Mouse (Mus musculus) R1 (cell line): ENCODE data around the gene Tex45.
A peak's percentile ranks its signal among the peaks of the same experiment; 100 is the strongest.

Experiments
- DNase-seq: peaks from one replicate; pipeline ENCODE4 v3.0.0-alpha.2; 2018; ENCODE audit warnings: low read depth, low spot score

Tex45 gene

GRCm38 (mm10) chr8:3485192-3485591 lies 14.5 kb downstream of the Tex45 start:
- peak; percentile 76 for DNase-seq

GRCm38 (mm10) chr8:3492901-3493844 lies 22.5 kb downstream of the Tex45 start, which contains the start of gene Zfp358:
Zfp358 (plus strand) TSS chr8:3493138.
- DNase-seq = peak; percentile 51

- no peak for DNase-seq
Measured at GRCm38 (mm10) chr8:3493845-3494208, 23.2 kb downstream of the Tex45 start.

- peak; percentile 38 for DNase-seq
Measured at GRCm38 (mm10) chr8:3495578-3496427, 25.1 kb downstream of the Tex45 start.

GRCm38 (mm10) chr8:3496428-3496748 lies 25.7 kb downstream of the Tex45 start:
- DNase-seq = peak; percentile 74

GRCm38 (mm10) chr8:3498583-3498982 lies 27.9 kb downstream of the Tex45 start:
- DNase-seq = no peak

- DNase-seq = no peak
Measured at GRCm38 (mm10) chr8:3499751-3500150, 29.1 kb downstream of the Tex45 start.

- peak; percentile 97 for DNase-seq
Measured at GRCm38 (mm10) chr8:3500235-3501090, 29.8 kb downstream of the Tex45 start, which contains the start of gene Mcoln1. Mcoln1 (plus strand) TSS chr8:3500457.

GRCm38 (mm10) chr8:3502217-3502616 lies 31.6 kb downstream of the Tex45 start:
- no peak for DNase-seq

- no peak for DNase-seq
Measured at GRCm38 (mm10) chr8:3507979-3508754, 37.5 kb downstream of the Tex45 start.

GRCm38 (mm10) chr8:3514681-3515247 lies 44.1 kb downstream of the Tex45 start:
- no peak for DNase-seq

- peak; percentile 86 for DNase-seq
Measured at GRCm38 (mm10) chr8:3515260-3515671, 44.6 kb downstream of the Tex45 start, which contains the start of gene Pnpla6. Pnpla6 (plus strand) TSS chr8:3515384.

GRCm38 (mm10) chr8:3515771-3516417 lies 45.2 kb downstream of the Tex45 start:
- peak; percentile 69 for DNase-seq

GRCm38 (mm10) chr8:3516450-3517116 lies 45.9 kb downstream of the Tex45 start:
- DNase-seq = peak; percentile 98

GRCm38 (mm10) chr8:3517117-3517495 lies 46.4 kb downstream of the Tex45 start:
- DNase-seq = no peak

GRCm38 (mm10) chr8:3522007-3522697 lies 51.5 kb downstream of the Tex45 start:
- DNase-seq = no peak

- no peak for DNase-seq
Measured at GRCm38 (mm10) chr8:3530816-3531215, 60.2 kb downstream of the Tex45 start.

- DNase-seq = peak; percentile 54
Measured at GRCm38 (mm10) chr8:3531936-3532335, 61.3 kb downstream of the Tex45 start.
